Mouse (Mus musculus) forebrain, embryonic 14.5 days (tissue): Measurements from ENCODE around the gene Pacsin3. TPM values are rescaled to one million over a fixed set of nuclear protein-coding genes. Genes with fewer than 3 reads are reported as not detected.

Experiments used
- ATAC-seq: fragments of 200-750 bp; cut with Nextera tagmentation; 2 replicates; pipeline ENCODE4 v1.8.0; 2017; ENCODE audit warnings: mild to moderate bottlenecking, moderate library complexity
- DNase-seq: peaks from one replicate; pipeline ENCODE4 v3.0.0-alpha.2; 2015; ENCODE audit warnings: low spot score
- H3K27ac ChIP-seq: fragments of 300-500 bp; sonication (generic); 2 replicates; pipeline ENCODE4 v1.5.1; 2014; ENCODE audit warnings: low read depth, mild to moderate bottlenecking, control low read depth, low read length, moderate library complexity
- H3K27me3 ChIP-seq: fragments of 300-500 bp; sonication (generic); replicated peaks from 2 replicates; pipeline ENCODE4 v1.6.1; 2014; ENCODE audit warnings: low read length, control low read depth, mixed read lengths; ENCODE audit not compliant: control insufficient read depth, insufficient read depth
- H3K36me3 ChIP-seq: fragments of 300-500 bp; sonication (generic); 2 replicates; pipeline ENCODE4 v1.6.1; 2014; ENCODE audit warnings: low read length, control low read depth; ENCODE audit not compliant: control insufficient read depth, insufficient read depth
- H3K4me1 ChIP-seq: fragments of 300-500 bp; sonication (generic); 2 replicates; pipeline ENCODE4 v1.6.1; 2014; ENCODE audit warnings: antibody characterized with exemption, low read length, control low read depth; ENCODE audit not compliant: control insufficient read depth, insufficient read depth
- H3K4me2 ChIP-seq: fragments of 300-500 bp; sonication (generic); 2 replicates; pipeline ENCODE4 v1.6.1; 2014; ENCODE audit warnings: mild to moderate bottlenecking, control low read depth, low read length
- H3K4me3 ChIP-seq: fragments of 300-500 bp; sonication (generic); 2 replicates; pipeline ENCODE4 v1.5.1; 2014; ENCODE audit warnings: low read depth, low read length, control low read depth
- H3K9ac ChIP-seq: fragments of 300-500 bp; sonication (generic); 2 replicates; pipeline ENCODE4 v1.6.1; 2014; ENCODE audit warnings: mild to moderate bottlenecking, low read length, control low read depth, moderate library complexity
- H3K9me3 ChIP-seq: fragments of 300-500 bp; sonication (generic); replicated peaks from 2 replicates; pipeline ENCODE4 v1.6.1; 2016; ENCODE audit warnings: low read length, control low read depth, mixed read lengths; ENCODE audit not compliant: control insufficient read depth
- WGBS: fragments of 180-500 bp; shearing (Covaris S2); extraction: QIAGEN DNeasy Blood & Tissue Kit; methylation state at CpG from one replicate; pipeline ENCODE4 v1.1.7; 2014; 5-methylcytosine and 5-hydroxymethylcytosine counted together
- polyA plus RNA-seq: library from polyadenylated mRNA; unstranded; fragments of >200 nt; fragmentation: Nextera tagmentation; extraction: Ambion mirVana; gene quantifications from 2 replicates; pipeline ENCODE4 v1.2.1, GENCODE M21; 2014

Gene Pacsin3
- polyA plus RNA-seq, 1 experiment from 2014 or later: 16.9 TPM

DNA sequence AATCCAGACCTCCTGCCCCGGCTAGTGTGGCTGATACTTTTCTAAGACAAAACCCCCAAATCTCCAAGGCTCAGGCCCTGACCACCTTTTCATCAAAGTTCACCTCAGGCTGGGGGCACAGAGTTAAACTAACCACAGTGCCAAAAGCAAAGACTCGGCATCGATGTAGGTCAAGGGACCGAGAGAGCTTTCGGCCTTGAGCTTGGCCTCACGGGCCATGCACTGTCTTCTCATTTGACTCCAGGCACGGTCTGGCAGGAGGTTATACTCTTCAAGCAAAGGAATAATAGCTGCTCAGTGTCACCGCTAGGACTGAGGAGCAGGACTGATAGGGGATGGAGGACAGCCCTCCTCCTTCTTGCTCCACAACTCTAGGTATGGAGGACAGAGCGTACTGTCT, 50.2 kb downstream of the Pacsin3 start:
- DNase-seq: no peak
- Histone ChIP-seq H3K36me3 (no peaks in the 10 kb centered on the region), H3K9me3 (no peaks in the 10 kb centered on the region), H3K9ac (no peak overlapping the region), H3K4me1 (no peaks in the 10 kb centered on the region), H3K4me2 (no peak overlapping the region), H3K4me3 (no peak overlapping the region), H3K27me3 (no peaks in the 10 kb centered on the region), H3K27ac (no peak overlapping the region)
- WGBS: 96% methylated on average over 9 of the region's 9 CpGs
- ATAC-seq: no peak

DNA sequence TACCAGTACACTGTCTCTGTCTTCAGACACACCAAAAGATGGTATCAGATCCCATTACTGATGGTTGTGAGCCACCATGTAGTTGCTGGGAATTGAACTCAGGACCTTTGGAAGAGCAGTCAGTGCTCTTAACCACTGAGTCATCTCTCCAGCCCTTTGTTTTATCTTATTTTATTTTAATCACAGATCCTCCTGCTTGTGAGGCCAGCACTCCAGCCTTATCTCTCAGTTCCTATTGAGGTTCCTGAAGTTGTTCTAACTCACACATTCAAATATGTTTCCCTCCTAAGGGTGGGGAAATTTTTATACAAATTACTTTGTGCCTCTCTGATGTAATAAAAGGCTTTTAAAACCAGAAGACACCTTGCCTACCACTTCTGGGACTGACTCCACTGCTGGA, 50.8 kb downstream of the Pacsin3 start:
- no peak overlapping the region for H3K4me2 ChIP-seq
- DNase-seq (no peak), ATAC-seq (no peak)
- H3K4me1 ChIP-seq: no peaks in the 10 kb centered on the region
- H3K36me3 ChIP-seq: no peaks in the 10 kb centered on the region
- H3K27me3 ChIP-seq: no peaks in the 10 kb centered on the region
- no peak overlapping the region for H3K27ac ChIP-seq
- no peak overlapping the region for H3K9ac ChIP-seq
- no peaks in the 10 kb centered on the region for H3K9me3 ChIP-seq
- no peak overlapping the region for H3K4me3 ChIP-seq

- Histone ChIP-seq H3K9me3 (no peaks in the 10 kb centered on the region), H3K9ac (no peak overlapping the region), H3K27me3 (no peaks in the 10 kb centered on the region), H3K36me3 (no peaks in the 10 kb centered on the region), H3K4me3 (no peak overlapping the region), H3K27ac (no peak overlapping the region), H3K4me1 (no peaks in the 10 kb centered on the region), H3K4me2 (no peak overlapping the region)
- 49% methylated on average over 5 of the region's 5 CpGs for WGBS
- DNase-seq (no peak), ATAC-seq (no peak)
Measured at GRCm38 (mm10) chr2:91308680-91309079, 52.9 kb downstream of the Pacsin3 start.

DNA sequence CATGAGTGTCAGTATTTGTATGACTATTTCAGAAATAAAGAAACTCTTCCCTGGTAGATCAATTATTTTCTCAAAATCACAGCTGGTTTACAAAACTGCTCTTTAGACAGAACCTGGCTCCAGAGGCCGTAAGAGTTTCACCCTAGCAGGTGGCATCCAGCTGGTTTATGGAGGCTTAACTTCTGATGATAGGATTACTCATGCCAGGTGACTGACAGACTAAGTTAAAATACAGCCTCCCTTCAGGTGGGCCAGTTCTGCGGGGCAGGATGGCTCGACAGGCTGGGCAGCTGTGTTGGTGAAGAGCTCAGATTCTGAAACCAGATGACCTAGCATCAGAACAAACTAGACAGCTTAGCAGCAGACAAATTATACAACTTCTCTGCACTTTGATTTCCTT, 53.8 kb downstream of the Pacsin3 start:
- Histone ChIP-seq H3K9me3 (no peaks in the 10 kb centered on the region), H3K4me3 (no peak overlapping the region), H3K9ac (no peak overlapping the region), H3K27me3 (no peaks in the 10 kb centered on the region), H3K4me1 (no peaks in the 10 kb centered on the region), H3K27ac (no peak overlapping the region), H3K4me2 (no peak overlapping the region), H3K36me3 (no peaks in the 10 kb centered on the region)
- ATAC-seq (no peak), DNase-seq (no peak)
- 71% methylated on average over 3 of the region's 3 CpGs for WGBS

- no peak for ATAC-seq
- H3K27ac ChIP-seq: no peak overlapping the region; the same call in 1 of the 2 replicates
- peak; percentile 12 for DNase-seq
- no peak overlapping the region for H3K9ac ChIP-seq
- no peaks in the 10 kb centered on the region for H3K27me3 ChIP-seq
- no peaks in the 10 kb centered on the region for H3K4me1 ChIP-seq
- H3K36me3 ChIP-seq: no peaks in the 10 kb centered on the region
- WGBS: 60% methylated on average over 10 of the region's 10 CpGs
- H3K4me2 ChIP-seq: no peak overlapping the region
- no peak overlapping the region for H3K4me3 ChIP-seq
- no peaks in the 10 kb centered on the region for H3K9me3 ChIP-seq
Measured at GRCm38 (mm10) chr2:91312578-91313311, 57.0 kb downstream of the Pacsin3 start.

- Histone ChIP-seq H3K27ac (no peak overlapping the region), H3K4me2 (no peak overlapping the region), H3K9ac (no peak overlapping the region), H3K36me3 (no peaks in the 10 kb centered on the region), H3K9me3 (no peaks in the 10 kb centered on the region), H3K27me3 (no peaks in the 10 kb centered on the region), H3K4me3 (no peak overlapping the region), H3K4me1 (no peaks in the 10 kb centered on the region)
- WGBS: 90% methylated on average over 7 of the region's 7 CpGs
- DNase-seq: no peak
- ATAC-seq: no peak
Measured at GRCm38 (mm10) chr2:91314184-91314583, 58.4 kb downstream of the Pacsin3 start.

Other genes with a start within 250 kb of the Pacsin3 start
- 0.95 and 1.2 TPM in 2 replicates for gene Rapsn, start 220.3 kb upstream of the Pacsin3 start, polyA plus RNA-seq
- 298 and 304 TPM in 2 replicates for gene Psmc3, start 201.9 kb upstream of the Pacsin3 start, polyA plus RNA-seq
- 16.1 and 18.0 TPM in 2 replicates for gene Slc39a13, start 185.5 kb upstream of the Pacsin3 start, polyA plus RNA-seq
- 2.4 and 2.9 TPM in 2 replicates for gene Spi1, start 173.6 kb upstream of the Pacsin3 start, polyA plus RNA-seq
- gene Mybpc3, start 137.8 kb upstream of the Pacsin3 start, polyA plus RNA-seq: not detected in 2 replicates
- 20.9 and 30.0 TPM in 2 replicates for gene Madd, start 72.1 kb upstream of the Pacsin3 start, polyA plus RNA-seq
- gene Nr1h3, start 53.1 kb upstream of the Pacsin3 start, polyA plus RNA-seq: 2.5 and 3.0 TPM in 2 replicates
- 38.2 and 41.2 TPM in 2 replicates for gene Acp2, start 53.1 kb upstream of the Pacsin3 start, polyA plus RNA-seq
- 9.4 and 9.9 TPM in 2 replicates for gene Ddb2, start 19.0 kb upstream of the Pacsin3 start, polyA plus RNA-seq
- 72.9 and 76.4 TPM in 2 replicates for gene Arfgap2, start 9.0 kb downstream of the Pacsin3 start, polyA plus RNA-seq
- 168 and 170 TPM in 2 replicates for gene 1110051M20Rik, start 188.8 kb downstream of the Pacsin3 start, polyA plus RNA-seq
- gene Lrp4, start 201.6 kb downstream of the Pacsin3 start, polyA plus RNA-seq: 4.7 and 5.1 TPM in 2 replicates